9 mouse cellular contexts compared by ENCODE assay signal in genomic region chr9:110733102-110733501, GRCm38 (mm10). TPM values are rescaled to one million over a fixed set of nuclear protein-coding genes. Genes with fewer than 3 reads are reported as not detected.
DNase-seq lines count a peak whose midpoint lies in the region; ATAC-seq and TF ChIP-seq lines count a peak whose summit lies in the region.
"Had no signal": no experiment of that assay in that cellular context is flagged by ENCODE, and none has a peak within 500 bp of the region (broad histone marks: within the 10 kb centered on the region; RNA-seq: fewer than 3 reads in every experiment).

No protein-coding gene starts in this region.

- no peaks in the 10 kb centered on the region for H3K9me3 ChIP-seq in heart, embryonic 15.5 days (replicated peaks)
- H3K9me3 ChIP-seq in MEL (replicated peaks; ENCODE audit: insufficient read depth, low read length) = no peaks in the 10 kb centered on the region
- H3K9me3 ChIP-seq in hindbrain, embryonic 12.5 days (replicated peaks) = no peaks in the 10 kb centered on the region
- no peaks in the 10 kb centered on the region for H3K9me3 ChIP-seq in midbrain, embryonic 10.5 days (replicated peaks)

- H3K4me2 ChIP-seq in heart, embryonic 15.5 days = peak overlapping the region; percentile 83
- peak overlapping the region; percentile 57 for H3K4me2 ChIP-seq in hindbrain, embryonic 12.5 days (replicated peaks)

- peaks cover 7% of the 10 kb centered on the region; the same call in 1 of the 2 replicates for H3K27me3 ChIP-seq in heart, embryonic 15.5 days
- H3K27me3 ChIP-seq in MEL (ENCODE audit: control insufficient read depth in 1 of 2, insufficient read depth in 2 of 2, low read length in 2 of 2) = no peaks in the 10 kb centered on the region
- peaks cover 41% of the 10 kb centered on the region for H3K27me3 ChIP-seq in hindbrain, embryonic 12.5 days
- peaks cover 78% of the 10 kb centered on the region for H3K27me3 ChIP-seq in midbrain, embryonic 10.5 days (ENCODE audit: low read depth, poor library complexity, severe bottlenecking)

- TF ChIP-seq CTCF in MEL (IDR thresholded peaks at IDR 0.05 in 2 of 3, conservative IDR thresholded peaks at IDR 0.05 in 1 of 3; ENCODE audit: control insufficient read depth in 1 of 3, insufficient read depth in 1 of 3, low read depth in 2 of 3, low read length in 3 of 3, poor library complexity in 1 of 3, severe bottlenecking in 1 of 3) = no peak

- H3K79me2 ChIP-seq in MEL (ENCODE audit: control insufficient read depth, insufficient read depth, low read length, poor library complexity) = no peaks in the 10 kb centered on the region

- TF ChIP-seq RAD21 in MEL (IDR thresholded peaks at IDR 0.05; ENCODE audit: low read depth, low read length) = no peak

- 6% methylated on average over 8 of the region's 8 CpGs for WGBS in heart, embryonic 15.5 days
- WGBS in hindbrain, embryonic 12.5 days = 12% methylated on average over 8 of the region's 8 CpGs
- WGBS in midbrain, embryonic 10.5 days = 10% methylated on average over 8 of the region's 8 CpGs

- TF ChIP-seq POLR2A in MEL (IDR thresholded peaks at IDR 0.05; ENCODE audit: control insufficient read depth in 1 of 2, insufficient read depth in 1 of 2, low read depth in 1 of 2, low read length in 2 of 2, poor library complexity in 1 of 2) = no peak

- peak overlapping the region; percentile 73 for H3K27ac ChIP-seq in heart, embryonic 15.5 days
- peak overlapping the region; percentile 38 for H3K27ac ChIP-seq in MEL (ENCODE audit: control insufficient read depth, low read depth, low read length)
- H3K27ac ChIP-seq in hindbrain, embryonic 12.5 days = no peak overlapping the region
- H3K27ac ChIP-seq in midbrain, embryonic 10.5 days (replicated peaks) = peak overlapping the region; percentile 78

- no peak for DNase-seq in heart, adult 9 months (ENCODE audit: low spot score in 2 of 2)
- DNase-seq in MEL (ENCODE audit: low read depth, low spot score) = no peak
- no peak for DNase-seq in midbrain, embryonic 10.5 days (ENCODE audit: low spot score)
- no peak for DNase-seq in urinary bladder, postnatal 4 days (ENCODE audit: low spot score in 2 of 2)
- DNase-seq in spleen, adult 12 weeks (ENCODE audit: low spot score) = no peak

- no peak for TF ChIP-seq EP300 in MEL (IDR thresholded peaks at IDR 0.05; ENCODE audit: low read depth in 1 of 2, low read length in 2 of 2)

- H3K4me3 ChIP-seq in heart, embryonic 15.5 days = peak overlapping the region; percentile 54
- peak overlapping the region; percentile 57 to 84 for H3K4me3 ChIP-seq in MEL (ENCODE audit: control insufficient read depth in 1 of 2, insufficient read depth in 1 of 2, low read depth in 2 of 2, low read length in 2 of 2)
- H3K4me3 ChIP-seq in hindbrain, embryonic 12.5 days = peak overlapping the region; percentile 30
- peak overlapping the region; percentile 52 for H3K4me3 ChIP-seq in midbrain, embryonic 10.5 days

- no peaks in the 10 kb centered on the region for H3K36me3 ChIP-seq in heart, embryonic 15.5 days
- H3K36me3 ChIP-seq in MEL (ENCODE audit: control insufficient read depth in 1 of 2, insufficient read depth in 2 of 2, low read length in 2 of 2) = no peaks in the 10 kb centered on the region
- H3K36me3 ChIP-seq in hindbrain, embryonic 12.5 days = peaks cover 4% of the 10 kb centered on the region; the same call in 1 of the 2 replicates
- H3K36me3 ChIP-seq in midbrain, embryonic 10.5 days = 0 out of 2 replicates have a peak, but pooled peaks cover 9% of the 10 kb centered on the region

- peaks cover 45% of the 10 kb centered on the region for H3K4me1 ChIP-seq in heart, embryonic 15.5 days (replicated peaks)
- 0 out of 4 replicates have a peak, but pooled peaks cover 0 to 4% of the 10 kb centered on the region in 2 experiments for H3K4me1 ChIP-seq in MEL (ENCODE audit: control insufficient read depth in 1 of 2, insufficient read depth in 2 of 2, low read length in 2 of 2)
- peaks cover 44% of the 10 kb centered on the region for H3K4me1 ChIP-seq in hindbrain, embryonic 12.5 days
- H3K4me1 ChIP-seq in midbrain, embryonic 10.5 days = peaks cover 67% of the 10 kb centered on the region

- peak overlapping the region; percentile 50 for H3K9ac ChIP-seq in heart, embryonic 15.5 days
- peak overlapping the region; percentile 68 for H3K9ac ChIP-seq in MEL (ENCODE audit: control insufficient read depth, low read depth, low read length, poor library complexity, severe bottlenecking)
- peak overlapping the region; percentile 49; the same call in 1 of the 2 replicates for H3K9ac ChIP-seq in hindbrain, embryonic 12.5 days

- ATAC-seq in heart, embryonic 15.5 days (replicated peaks; ENCODE audit: insufficient number of reproducible peaks, insufficient read depth, low FRiP score, low read depth) = no peak
- ATAC-seq in hindbrain, embryonic 12.5 days (ENCODE audit: low FRiP score) = peak; percentile 42; the same call in 1 of the 2 replicates
- no peak for ATAC-seq in cerebellum, adult (ENCODE audit: insufficient number of reproducible peaks, low FRiP score, low TSS enrichment)

TF ChIP-seq in MEL, 35 proteins besides CTCF, POLR2A, EP300 and RAD21:
- TF ChIP-seq GATA1 (IDR thresholded peaks at IDR 0.05; ENCODE audit: low read depth, low read length) (peak; percentile 51), MAX (IDR thresholded peaks at IDR 0.05; ENCODE audit: low read length) (0 out of 2 replicates have a peak, but pooled peaks have one; percentile 21), MAFK (IDR thresholded peaks at IDR 0.05; ENCODE audit: borderline replicate concordance, low read depth, low read length) (no peak)
TF ChIP-seq in MEL: peak in this region for 2.

RNA-seq across cellular contexts. Expression of gene Myl3, which starts 8.6 kb away (rescaled TPM):
- polyA plus RNA-seq in heart, embryonic 15.5 days (2015; fragmentation: Nextera tagmentation; extraction: Ambion mirVana) = 3,797 and 4,490 TPM in 2 replicates
- not detected in 2 replicates for total RNA-seq in MEL (2012; rRNA removed)
- not detected for polyA plus RNA-seq in MEL (2012; ENCODE audit: insufficient read depth in 1 of 2, insufficient read length in 2 of 2, low read depth in 1 of 2, low replicate concordance in 2 of 2, missing spikeins in 1 of 2)
- 2.0 TPM in 2 replicates for polyA plus RNA-seq in hindbrain, embryonic 12.5 days (2016; fragmentation: Nextera tagmentation; extraction: Ambion mirVana)
- polyA plus RNA-seq in midbrain, embryonic 10.5 days (2016; fragmentation: Nextera tagmentation; extraction: Ambion mirVana) = 0.36 and 0.51 TPM in 2 replicates
- total RNA-seq: neutrophil, adult 5-6 weeks had no signal

RNA-seq across cellular contexts. Expression of gene Pth1r, which starts 13.8 kb away (rescaled TPM):
- polyA plus RNA-seq in heart, embryonic 15.5 days (2015; fragmentation: Nextera tagmentation; extraction: Ambion mirVana) = 23.2 and 26.1 TPM in 2 replicates
- total RNA-seq in MEL (2012; rRNA removed) = 0.15 and 0.33 TPM in 2 replicates
- under 1 TPM in 1 of 2 experiments, not detected in 1; 0.77 TPM for polyA plus RNA-seq in MEL (2012; ENCODE audit: insufficient read depth in 1 of 2, insufficient read length in 2 of 2, low read depth in 1 of 2, low replicate concordance in 2 of 2, missing spikeins in 1 of 2)
- polyA plus RNA-seq in hindbrain, embryonic 12.5 days (2016; fragmentation: Nextera tagmentation; extraction: Ambion mirVana) = 44.3 and 52.4 TPM in 2 replicates
- 30.9 and 33.9 TPM in 2 replicates for polyA plus RNA-seq in midbrain, embryonic 10.5 days (2016; fragmentation: Nextera tagmentation; extraction: Ambion mirVana)
- total RNA-seq: neutrophil, adult 5-6 weeks had no signal

Comparison
In these comparisons a context has a peak if more than half of its experiments do, and no peak if none do; other contexts are left out.
1. RNA of gene Myl3, which starts 8.6 kb away (polyA plus RNA-seq): 3,797 to 4,490 TPM in heart, embryonic 15.5 days; 2.0 TPM in hindbrain, embryonic 12.5 days, 0.36 to 0.51 TPM in midbrain, embryonic 10.5 days and not detected in MEL; every median in the first group is over 1,000 times any median in the second.
2. RNA of gene Pth1r, which starts 13.8 kb away (polyA plus RNA-seq): 44.3 to 52.4 TPM in hindbrain, embryonic 12.5 days, 30.9 to 33.9 TPM in midbrain, embryonic 10.5 days and 23.2 to 26.1 TPM in heart, embryonic 15.5 days; 0.77 TPM in MEL; every median in the first group is over 10 times any median in the second.
3. Peak in every context shown above with its lines, with median percentiles within 50 percentile points of each other: H3K4me3 ChIP-seq and H3K9ac ChIP-seq.